ENCODE assay signal across 11 mouse cellular contexts in the genomic region with DNA sequence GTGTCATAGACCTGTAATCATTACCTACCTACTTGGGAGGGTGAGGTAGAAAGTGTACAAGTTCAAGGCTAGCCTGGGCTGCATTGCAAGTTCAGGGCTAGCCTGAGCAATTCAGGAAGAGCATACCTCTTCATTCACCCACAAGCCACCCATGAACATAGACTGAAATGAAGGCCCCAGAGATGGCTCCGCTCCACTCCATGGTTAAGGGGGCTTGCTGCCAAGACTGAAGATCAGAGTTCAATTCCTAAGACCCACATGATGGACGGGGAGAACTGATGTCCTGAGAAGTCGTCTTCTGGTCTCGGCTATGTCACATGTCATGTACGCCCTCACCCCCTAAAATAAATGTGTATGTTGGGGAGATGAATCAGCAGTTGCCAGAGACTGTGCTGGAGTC. TPM values are rescaled to one million over a fixed set of nuclear protein-coding genes. Genes with fewer than 3 reads are reported as not detected.
DNase-seq lines count a peak whose midpoint lies in the region; ATAC-seq and TF ChIP-seq lines count a peak whose summit lies in the region.
"Had no signal": no experiment of that assay in that cellular context is flagged by ENCODE, and none has a peak within 500 bp of the region (broad histone marks: within the 10 kb centered on the region; RNA-seq: fewer than 3 reads in every experiment).

No protein-coding gene starts in this region.

- no peak for DNase-seq in forebrain, postnatal 0 days
- no peak for DNase-seq in lung, postnatal 36 days
- no peak for DNase-seq in limb, embryonic 14.5 days (ENCODE audit: low spot score)
- peak; percentile 30 for DNase-seq in naive thymus-derived CD4-positive, alpha-beta T cell, adult 2 months (ENCODE audit: low read depth)
- no peak for DNase-seq in left cerebral cortex, postnatal 4 days
- no peak for DNase-seq in urinary bladder, postnatal 4 days (ENCODE audit: low spot score in 2 of 2)
- DNase-seq: adrenal gland, postnatal 14 days; cerebellum, adult 9-11 months had no signal

- WGBS in forebrain, embryonic 13.5 days: 95% methylated on average over 5 of the region's 5 CpGs
- 90% methylated on average over 5 of the region's 5 CpGs for WGBS in forebrain, postnatal 0 days
- 69% methylated on average over 5 of the region's 5 CpGs for WGBS in lung, embryonic 15.5 days
- 92% methylated on average over 5 of the region's 5 CpGs for WGBS in limb, embryonic 14.5 days

- no peak overlapping the region for H3K4me3 ChIP-seq in forebrain, embryonic 13.5 days
- H3K4me3 ChIP-seq in forebrain, postnatal 0 days (ENCODE audit: low read depth, low read length): no peak overlapping the region
- no peak overlapping the region for H3K4me3 ChIP-seq in lung, embryonic 15.5 days
- H3K4me3 ChIP-seq in limb, embryonic 14.5 days (replicated peaks; ENCODE audit: low read length): no peak overlapping the region

- H3K4me2 ChIP-seq in forebrain, embryonic 13.5 days: peak overlapping the region; percentile 60
- no peak overlapping the region; the same call in 1 of the 2 replicates for H3K4me2 ChIP-seq in forebrain, postnatal 0 days (ENCODE audit: low read depth)
- 0 out of 2 replicates have a peak overlapping the region, but pooled peaks have one; percentile 54 for H3K4me2 ChIP-seq in lung, embryonic 15.5 days
- H3K4me2 ChIP-seq in limb, embryonic 14.5 days (replicated peaks; ENCODE audit: low read depth, low read length, severe bottlenecking): peak overlapping the region; percentile 43; the same call in 1 of the 2 replicates

- no peaks in the 10 kb centered on the region for H3K9me3 ChIP-seq in forebrain, embryonic 13.5 days (replicated peaks)
- no peaks in the 10 kb centered on the region for H3K9me3 ChIP-seq in forebrain, postnatal 0 days (ENCODE audit: low read length)
- H3K9me3 ChIP-seq in lung, embryonic 15.5 days: no peaks in the 10 kb centered on the region
- H3K9me3 ChIP-seq in limb, embryonic 14.5 days (ENCODE audit: control insufficient read depth, low read length): no peaks in the 10 kb centered on the region
- H3K9me3 ChIP-seq: stomach, embryonic 15.5 days had no signal

- H3K27me3 ChIP-seq in forebrain, embryonic 13.5 days: no peaks in the 10 kb centered on the region
- no peaks in the 10 kb centered on the region for H3K27me3 ChIP-seq in forebrain, postnatal 0 days (ENCODE audit: insufficient read depth, low read length)
- no peaks in the 10 kb centered on the region for H3K27me3 ChIP-seq in lung, embryonic 15.5 days
- no peaks in the 10 kb centered on the region for H3K27me3 ChIP-seq in limb, embryonic 14.5 days (ENCODE audit: control insufficient read depth, insufficient read depth, low read length)
- H3K27me3 ChIP-seq: stomach, embryonic 15.5 days had no signal

- TF ChIP-seq POLR2A in limb, embryonic 14.5 days (IDR thresholded peaks at IDR 0.05; ENCODE audit: borderline replicate concordance, extremely low read depth, insufficient read depth, insufficient read length): no peak

- no peak for TF ChIP-seq CTCF in forebrain, postnatal 0 days (IDR thresholded peaks at IDR 0.05; ENCODE audit: low read depth)

- no peak for ATAC-seq in forebrain, embryonic 13.5 days
- no peak for ATAC-seq in forebrain, postnatal 0 days
- ATAC-seq in lung, embryonic 15.5 days (ENCODE audit: borderline replicate concordance, extremely low read depth, low FRiP score, low TSS enrichment): no peak
- ATAC-seq in limb, embryonic 14.5 days (ENCODE audit: low FRiP score, low read depth): no peak

- H3K27ac ChIP-seq in forebrain, embryonic 13.5 days: no peak overlapping the region
- no peak overlapping the region for H3K27ac ChIP-seq in forebrain, postnatal 0 days (ENCODE audit: low read depth, low read length)
- no peak overlapping the region for H3K27ac ChIP-seq in lung, embryonic 15.5 days
- no peak overlapping the region for H3K27ac ChIP-seq in limb, embryonic 14.5 days (replicated peaks; ENCODE audit: low read depth, low read length)

- no peaks in the 10 kb centered on the region for H3K36me3 ChIP-seq in forebrain, embryonic 13.5 days (ENCODE audit: poor library complexity, severe bottlenecking)
- H3K36me3 ChIP-seq in forebrain, postnatal 0 days (ENCODE audit: insufficient read depth): no peaks in the 10 kb centered on the region
- no peaks in the 10 kb centered on the region for H3K36me3 ChIP-seq in lung, embryonic 15.5 days
- no peaks in the 10 kb centered on the region for H3K36me3 ChIP-seq in limb, embryonic 14.5 days (ENCODE audit: control insufficient read depth, insufficient read depth, low read length)
- H3K36me3 ChIP-seq: stomach, embryonic 15.5 days had no signal

- no peak overlapping the region for H3K9ac ChIP-seq in forebrain, embryonic 13.5 days
- H3K9ac ChIP-seq in forebrain, postnatal 0 days: no peak overlapping the region
- no peak overlapping the region for H3K9ac ChIP-seq in lung, embryonic 15.5 days
- H3K9ac ChIP-seq in limb, embryonic 14.5 days (ENCODE audit: low read depth, low read length, severe bottlenecking): no peak overlapping the region
- H3K9ac ChIP-seq: stomach, embryonic 15.5 days had no signal

- intact Hi-C loops in left cerebral cortex, postnatal 4 days (cut with DNase I): no loop called here

- peaks cover 4% of the 10 kb centered on the region for H3K4me1 ChIP-seq in forebrain, embryonic 13.5 days
- H3K4me1 ChIP-seq in forebrain, postnatal 0 days (ENCODE audit: insufficient read depth): no peaks in the 10 kb centered on the region
- peaks cover 6% of the 10 kb centered on the region for H3K4me1 ChIP-seq in lung, embryonic 15.5 days
- peaks cover 3% of the 10 kb centered on the region; the same call in 1 of the 2 replicates for H3K4me1 ChIP-seq in limb, embryonic 14.5 days (ENCODE audit: control insufficient read depth, insufficient read depth, low read length)

RNA-seq across cellular contexts. Expression of a gene that starts 9.1 kb away (rescaled TPM):
- polyA plus RNA-seq in forebrain, embryonic 13.5 days (2015; fragmentation: Nextera tagmentation; extraction: Ambion mirVana): 53.7 and 54.6 TPM in 2 replicates
- total RNA-seq in forebrain, postnatal 0 days (2014; rRNA removed): 90.9 and 116 TPM in 2 replicates
- polyA plus RNA-seq in forebrain, postnatal 0 days (2015; fragmentation: Nextera tagmentation; extraction: Ambion mirVana): 83.8 and 97.9 TPM in 2 replicates
- polyA plus RNA-seq in lung, embryonic 15.5 days (2015; fragmentation: Nextera tagmentation; extraction: Ambion mirVana): 36.8 TPM in 2 replicates
- 35.5 and 42.4 TPM in 2 replicates for polyA plus RNA-seq in limb, embryonic 14.5 days (2012; rRNA removed)
- polyA plus RNA-seq in limb, embryonic 14.5 days (2014; fragmentation: Nextera tagmentation; extraction: Ambion mirVana): 35.9 and 43.3 TPM in 2 replicates
- 100 to 1,000 TPM; 112 to 116 TPM for total RNA-seq in left cerebral cortex, postnatal 4 days (2021)

RNA-seq across cellular contexts. Expression of a gene that starts 25.1 kb away (rescaled TPM):
- polyA plus RNA-seq in forebrain, embryonic 13.5 days (2015; fragmentation: Nextera tagmentation; extraction: Ambion mirVana): 33.6 and 37.6 TPM in 2 replicates
- 78.3 and 83.3 TPM in 2 replicates for total RNA-seq in forebrain, postnatal 0 days (2014; rRNA removed)
- polyA plus RNA-seq in forebrain, postnatal 0 days (2015; fragmentation: Nextera tagmentation; extraction: Ambion mirVana): 45.7 and 48.4 TPM in 2 replicates
- 35.6 and 39.2 TPM in 2 replicates for polyA plus RNA-seq in lung, embryonic 15.5 days (2015; fragmentation: Nextera tagmentation; extraction: Ambion mirVana)
- polyA plus RNA-seq in limb, embryonic 14.5 days (2012; rRNA removed): 15.0 and 19.7 TPM in 2 replicates
- polyA plus RNA-seq in limb, embryonic 14.5 days (2014; fragmentation: Nextera tagmentation; extraction: Ambion mirVana): 30.0 and 34.5 TPM in 2 replicates
- 10 to 100 TPM; 81.1 to 88.2 TPM for total RNA-seq in left cerebral cortex, postnatal 4 days (2021)

RNA-seq across cellular contexts. Expression of a gene that starts 32.6 kb away (rescaled TPM):
- 10.2 and 12.3 TPM in 2 replicates for polyA plus RNA-seq in forebrain, embryonic 13.5 days (2015; fragmentation: Nextera tagmentation; extraction: Ambion mirVana)
- total RNA-seq in forebrain, postnatal 0 days (2014; rRNA removed): 22.5 and 27.1 TPM in 2 replicates
- polyA plus RNA-seq in forebrain, postnatal 0 days (2015; fragmentation: Nextera tagmentation; extraction: Ambion mirVana): 6.5 and 11.0 TPM in 2 replicates
- 9.9 and 11.7 TPM in 2 replicates for polyA plus RNA-seq in lung, embryonic 15.5 days (2015; fragmentation: Nextera tagmentation; extraction: Ambion mirVana)
- 21.9 and 25.5 TPM in 2 replicates for polyA plus RNA-seq in limb, embryonic 14.5 days (2012; rRNA removed)
- polyA plus RNA-seq in limb, embryonic 14.5 days (2014; fragmentation: Nextera tagmentation; extraction: Ambion mirVana): 5.4 and 8.9 TPM in 2 replicates
- total RNA-seq in left cerebral cortex, postnatal 4 days (2021): 10 to 100 TPM; 20.3 to 20.6 TPM
